Mouse (Mus musculus): Measurements from ENCODE around the gene Fam117b.

DNA sequence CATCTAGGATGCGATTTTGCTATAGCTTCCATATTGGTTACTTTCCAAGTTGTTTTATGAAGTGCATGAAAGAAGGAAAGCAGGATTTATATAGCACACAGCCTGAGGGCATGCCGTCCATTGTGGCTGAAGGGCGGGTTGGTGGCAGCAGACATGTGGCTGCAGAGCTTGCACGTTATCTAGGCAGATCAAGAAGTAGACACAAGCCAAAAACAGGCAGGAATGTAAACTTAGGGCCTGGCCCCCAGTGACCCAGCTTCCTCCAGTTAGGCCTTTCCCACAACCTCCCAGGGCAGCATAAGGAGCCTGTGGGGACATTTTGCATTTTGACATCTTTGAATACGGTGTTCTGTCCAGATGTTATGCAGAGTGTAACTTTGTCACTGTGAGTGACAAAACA lies 31.0 kb downstream of the Fam117b start:
- TF ChIP-seq POLR2A (IDR thresholded peaks at IDR 0.05; ENCODE audit: insufficient read depth, low read depth, low read length) (no peak), CTCF (IDR thresholded peaks at IDR 0.05) (no peak), EP300 (IDR thresholded peaks at IDR 0.05; ENCODE audit: insufficient read depth, low read depth, low read length) (no peak)
